Mouse (Mus musculus) effector memory CD4-positive, alpha-beta T cell, adult 7 months (primary cell): ENCODE measurements around the gene Mfng. TPM values are rescaled to one million over a fixed set of nuclear protein-coding genes. Genes with fewer than 3 reads are reported as not detected.

Experiments
- polyA plus RNA-seq: library from polyadenylated mRNA; unstranded; fragments of 100-300 nt; shearing (Covaris generic); gene quantifications from one replicate; pipeline ENCODE4 v1.2.1, GENCODE M21; 2017

The Mfng gene
- 136 TPM for polyA plus RNA-seq

GRCm38 (mm10) chr15:78773290-78773729, at the start of gene Mfng:
TSS of gene Mfng (minus strand) at chr15:78773475.

GRCm38 (mm10) chr15:78802776-78803391, 29.6 kb upstream of the Mfng start, which contains the start of gene Card10:
TSS of gene Card10 (minus strand) at chr15:78803042.

GRCm38 (mm10) chr15:78718290-78719250, 54.7 kb downstream of the Mfng start, which contains the start of gene Elfn2:
TSS of gene Elfn2 (minus strand) at chr15:78718771.

Other genes starting within 250 kb of the Mfng start
- 1.9 TPM for gene C1qtnf6, start 242.1 kb downstream of the Mfng start, polyA plus RNA-seq
- gene Sstr3, start 228.8 kb downstream of the Mfng start, polyA plus RNA-seq, result not detected
- 1,721 TPM for gene Rac2, start 200.7 kb downstream of the Mfng start, polyA plus RNA-seq
- 307 TPM for gene Cyth4, start 176.4 kb downstream of the Mfng start, polyA plus RNA-seq
- gene Elfn2, start 54.7 kb downstream of the Mfng start, polyA plus RNA-seq, result 0.22 TPM
- gene Card10, start 29.6 kb upstream of the Mfng start, polyA plus RNA-seq, result 1.9 TPM
- gene Cdc42ep1, start 69.1 kb upstream of the Mfng start, polyA plus RNA-seq, result 0.39 TPM
- not detected for gene Lgals2, start 82.1 kb upstream of the Mfng start, polyA plus RNA-seq
- 59.0 TPM for gene Gga1, start 103.7 kb upstream of the Mfng start, polyA plus RNA-seq
- gene Gm49510, start 126.2 kb upstream of the Mfng start, polyA plus RNA-seq, result not detected
- 145 TPM for gene Sh3bp1, start 126.3 kb upstream of the Mfng start, polyA plus RNA-seq
- gene Pdxp, start 140.4 kb upstream of the Mfng start, polyA plus RNA-seq, result 14.5 TPM
- 575 TPM for gene Lgals1, start 153.2 kb upstream of the Mfng start, polyA plus RNA-seq
- gene Nol12, start 161.5 kb upstream of the Mfng start, polyA plus RNA-seq, result 21.1 TPM
- 60.8 TPM for gene Triobp, start 174.2 kb upstream of the Mfng start, polyA plus RNA-seq